Mouse (Mus musculus): ENCODE measurements at regions not wholly inside any gene's neighbourhood (a gene's known extent, or its start where the extent isn't known, plus 50 kb on each side); places are given as distances from the start of the nearest gene placed in this dataset.

DNA sequence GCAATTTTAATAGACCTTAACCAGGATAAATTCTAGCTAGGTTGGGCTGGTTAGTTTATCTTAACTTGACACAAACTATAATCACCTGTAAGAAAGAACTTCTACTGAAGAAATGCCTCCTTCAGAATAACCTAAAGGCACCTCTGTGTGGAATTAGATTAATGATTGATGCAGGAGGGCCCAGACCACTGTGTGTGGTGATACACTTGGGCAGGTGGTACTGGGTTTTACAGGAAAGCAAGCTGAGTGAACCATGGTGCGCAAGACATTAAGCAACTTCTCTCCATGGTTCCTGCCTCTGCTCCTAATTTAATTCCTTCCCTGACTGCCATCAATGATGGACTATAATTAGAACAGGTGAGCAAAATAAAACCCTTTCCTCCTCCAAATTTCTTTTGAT lies 77.9 kb upstream of the Mdga2 start:
- TF ChIP-seq CTCF (IDR thresholded peaks at IDR 0.05) (no peak), POLR2A (IDR thresholded peaks at IDR 0.05; ENCODE audit: insufficient read depth, low read depth, low read length) (no peak), EP300 (IDR thresholded peaks at IDR 0.05; ENCODE audit: insufficient read depth, low read depth, low read length) (no peak)
